Mouse (Mus musculus) lung, adult 2 months (tissue): ENCODE results near the gene Inpp5f. TPM values are rescaled to one million over a fixed set of nuclear protein-coding genes. Genes with fewer than 3 reads are reported as not detected.

ENCODE experiments used
- DNase-seq: peaks from one replicate; pipeline ENCODE4 v3.0.0; 2022
- H3K4me1 ChIP-seq: fragments of 200-500 bp; 2 replicates; pipeline ENCODE4 v1.6.1; 2011; ENCODE audit warnings: low read length; ENCODE audit not compliant: control insufficient read depth, insufficient read depth
- H3K4me3 ChIP-seq: fragments of 200-500 bp; replicated peaks from 2 replicates; pipeline ENCODE3; 2011; ENCODE audit warnings: low read depth, mild to moderate bottlenecking, control low read depth, low read length; ENCODE audit errors: extremely low read depth
- CTCF ChIP-seq: fragments of 200-500 bp; IDR thresholded peaks from 2 replicates; pipeline ENCODE4 v1.5.1; 2011; ENCODE audit warnings: mild to moderate bottlenecking, low read length, control low read depth; ENCODE audit not compliant: insufficient read depth
- POLR2A ChIP-seq: fragments of 200-500 bp; IDR thresholded peaks from 2 replicates; pipeline ENCODE4 v1.6.1; 2011; ENCODE audit warnings: low read depth, mild to moderate bottlenecking, control low read depth, low read length, borderline replicate concordance; ENCODE audit errors: extremely low read depth
- WGBS: fragments of 180-500 bp; shearing (Covaris S2); methylation state at CpG from one replicate; pipeline ENCODE4 v1.1.7; 2018; 5-methylcytosine and 5-hydroxymethylcytosine counted together
- polyA plus RNA-seq: library from polyadenylated mRNA; depleted of rRNA; stranded (reverse); fragments of >200 nt; gene quantifications from 2 replicates; pipeline ENCODE4 v1.2.3, GENCODE M21; 2012

Inpp5f gene
- polyA plus RNA-seq, 1 experiment: 6.7 TPM

- Histone ChIP-seq H3K4me1 (no peaks in the 10 kb centered on the region), H3K4me3 (no peak overlapping the region)
- WGBS: 65% methylated on average over 5 of the region's 5 CpGs
- DNase-seq: no peak
- no peak for TF ChIP-seq POLR2A
- no peak for TF ChIP-seq CTCF
These were observed 31.3 kb downstream of the Inpp5f start for GRCm38 (mm10) chr7:128642386-128642785.

- no peak for TF ChIP-seq CTCF
- no peak for TF ChIP-seq POLR2A
- no peak for DNase-seq
- WGBS: 98% methylated on average over 1 of the region's 1 CpGs
- Histone ChIP-seq H3K4me3 (no peak overlapping the region), H3K4me1 (no peaks in the 10 kb centered on the region)
These were observed 45.8 kb downstream of the Inpp5f start for GRCm38 (mm10) chr7:128656970-128657369.

- DNase-seq: no peak
- Histone ChIP-seq H3K4me1 (no peaks in the 10 kb centered on the region), H3K4me3 (no peak overlapping the region)
- no peak for TF ChIP-seq POLR2A
- no peak for TF ChIP-seq CTCF
- WGBS: 92% methylated on average over 8 of the region's 8 CpGs
These were observed 52.8 kb downstream of the Inpp5f start for GRCm38 (mm10) chr7:128663906-128664305.

GRCm38 (mm10) chr7:128664861-128665377 is 53.8 kb downstream of the Inpp5f start:
- Histone ChIP-seq H3K4me3 (no peak overlapping the region), H3K4me1 (no peaks in the 10 kb centered on the region)
- no peak for TF ChIP-seq CTCF
- TF ChIP-seq POLR2A: no peak
- 89% methylated on average over 11 of the region's 11 CpGs for WGBS
- no peak for DNase-seq

GRCm38 (mm10) chr7:128667788-128668187 is 56.7 kb downstream of the Inpp5f start:
- WGBS: 77% methylated on average over 5 of the region's 5 CpGs
- no peak for DNase-seq
- Histone ChIP-seq H3K4me1 (no peaks in the 10 kb centered on the region), H3K4me3 (no peak overlapping the region)
- TF ChIP-seq CTCF (no peak), POLR2A (no peak)

GRCm38 (mm10) chr7:128668831-128669230 is 57.7 kb downstream of the Inpp5f start:
- Histone ChIP-seq H3K4me3 (no peak overlapping the region), H3K4me1 (no peaks in the 10 kb centered on the region)
- 62% methylated on average over 2 of the region's 2 CpGs for WGBS
- TF ChIP-seq CTCF: no peak
- TF ChIP-seq POLR2A: no peak
- no peak for DNase-seq

- Histone ChIP-seq H3K4me1 (no peaks in the 10 kb centered on the region), H3K4me3 (no peak overlapping the region)
- 47% methylated on average over 8 of the region's 8 CpGs for WGBS
- DNase-seq: no peak
- no peak for TF ChIP-seq POLR2A
These were observed 60.8 kb downstream of the Inpp5f start for GRCm38 (mm10) chr7:128671952-128672351.

GRCm38 (mm10) chr7:128672408-128673010 is 61.4 kb downstream of the Inpp5f start:
- no peak for DNase-seq
- Histone ChIP-seq H3K4me3 (no peak overlapping the region), H3K4me1 (no peaks in the 10 kb centered on the region)
- 46% methylated on average over 15 of the region's 15 CpGs for WGBS
- no peak for TF ChIP-seq CTCF
- no peak for TF ChIP-seq POLR2A

- TF ChIP-seq POLR2A (no peak), CTCF (no peak)
- WGBS: 83% methylated on average over 3 of the region's 3 CpGs
- H3K4me3 ChIP-seq: no peak overlapping the region
- H3K4me1 ChIP-seq: no peaks in the 10 kb centered on the region
- no peak for DNase-seq
These were observed 67.4 kb downstream of the Inpp5f start for GRCm38 (mm10) chr7:128678546-128678945.

- peak; percentile 65 for DNase-seq
- Histone ChIP-seq H3K4me3 (peak overlapping the region; percentile 33), H3K4me1 (no peaks in the 10 kb centered on the region)
- no peak for TF ChIP-seq POLR2A
- TF ChIP-seq CTCF: no peak
- WGBS: 50% methylated on average over 56 of the region's 56 CpGs
These were observed 76.9 kb downstream of the Inpp5f start for GRCm38 (mm10) chr7:128687821-128688564.
